13 mouse cellular contexts compared by ENCODE assay signal in the genomic region with DNA sequence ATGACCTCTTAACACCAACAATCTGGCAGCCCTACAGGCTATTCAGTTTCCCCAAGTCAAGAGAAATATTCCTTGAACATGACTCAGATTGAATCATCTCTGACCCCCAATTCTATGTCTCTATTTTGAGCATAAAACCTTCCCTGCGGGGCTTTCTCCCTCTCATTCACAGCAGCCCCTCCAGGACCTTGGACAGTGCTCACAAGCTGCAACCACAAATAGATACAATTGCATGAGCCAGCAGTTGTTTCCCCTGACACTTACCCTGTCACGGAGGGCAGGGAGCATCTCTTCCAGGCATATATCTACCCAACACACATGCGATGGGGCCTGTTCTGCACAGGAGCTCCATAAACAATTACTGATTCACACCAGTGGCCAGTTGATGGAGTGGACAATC.
DNase-seq lines count a peak whose midpoint lies in the region; ATAC-seq and TF ChIP-seq lines count a peak whose summit lies in the region.
"Had no signal": no experiment of that assay in that cellular context is flagged by ENCODE, and none has a peak within 500 bp of the region (broad histone marks: within the 10 kb centered on the region; RNA-seq: fewer than 3 reads in every experiment).

No protein-coding gene starts in this region.

- H3K4me3 ChIP-seq in hindbrain, embryonic 11.5 days (ENCODE audit: low read depth, low read length): no peak overlapping the region
- H3K4me3 ChIP-seq in hindbrain, postnatal 0 days (ENCODE audit: low read length): no peak overlapping the region
- no peak overlapping the region for H3K4me3 ChIP-seq in limb, embryonic 14.5 days (replicated peaks; ENCODE audit: low read length)
- H3K4me3 ChIP-seq in intestine, embryonic 15.5 days (replicated peaks): no peak overlapping the region
- H3K4me3 ChIP-seq: limb, embryonic 13.5 days had no signal

- no peaks in the 10 kb centered on the region for H3K9me3 ChIP-seq in hindbrain, embryonic 11.5 days (ENCODE audit: control insufficient read depth, low read length)
- H3K9me3 ChIP-seq in hindbrain, postnatal 0 days (ENCODE audit: low read length): no peaks in the 10 kb centered on the region
- H3K9me3 ChIP-seq in limb, embryonic 14.5 days (ENCODE audit: control insufficient read depth, low read length): no peaks in the 10 kb centered on the region
- no peaks in the 10 kb centered on the region for H3K9me3 ChIP-seq in intestine, embryonic 15.5 days
- H3K9me3 ChIP-seq: limb, embryonic 13.5 days had no signal

- H3K4me2 ChIP-seq in hindbrain, embryonic 11.5 days (replicated peaks; ENCODE audit: low read depth, low read length): no peak overlapping the region
- no peak overlapping the region for H3K4me2 ChIP-seq in hindbrain, postnatal 0 days (ENCODE audit: low read depth, low read length)
- H3K4me2 ChIP-seq in limb, embryonic 14.5 days (replicated peaks; ENCODE audit: low read depth, low read length, severe bottlenecking): no peak overlapping the region
- no peak overlapping the region for H3K4me2 ChIP-seq in intestine, embryonic 15.5 days (replicated peaks)
- H3K4me2 ChIP-seq: limb, embryonic 13.5 days had no signal

- no peaks in the 10 kb centered on the region for H3K36me3 ChIP-seq in hindbrain, embryonic 11.5 days (ENCODE audit: control insufficient read depth, insufficient read depth, low read length)
- no peaks in the 10 kb centered on the region for H3K36me3 ChIP-seq in hindbrain, postnatal 0 days (ENCODE audit: insufficient read depth, low read length)
- no peaks in the 10 kb centered on the region for H3K36me3 ChIP-seq in limb, embryonic 14.5 days (ENCODE audit: control insufficient read depth, insufficient read depth, low read length)
- no peaks in the 10 kb centered on the region for H3K36me3 ChIP-seq in intestine, embryonic 15.5 days
- H3K36me3 ChIP-seq: limb, embryonic 13.5 days had no signal

- peak; percentile 44 for DNase-seq in hindbrain, embryonic 11.5 days (ENCODE audit: low spot score)
- no peak for DNase-seq in hindbrain, postnatal 0 days (ENCODE audit: low spot score)
- DNase-seq in ovary, postnatal 14 days (ENCODE audit: low spot score): peak; percentile 31
- DNase-seq in ovary, adult 18-20 months (ENCODE audit: low spot score): no peak
- DNase-seq in embryo, embryonic 10.5 days (ENCODE audit: low spot score): peak; percentile 56
- peak; percentile 8 for DNase-seq in limb, embryonic 14.5 days (ENCODE audit: low spot score)
- no peak for DNase-seq in spleen, adult 12 weeks (ENCODE audit: low spot score)
- DNase-seq: cerebellum, adult 8-10 months; gastrocnemius, postnatal 14 days; layer of hippocampus, adult 9-11 months had no signal

- no peak for TF ChIP-seq CTCF in hindbrain, postnatal 0 days (IDR thresholded peaks at IDR 0.05; ENCODE audit: low read depth)

- peak overlapping the region; percentile 42; the same call in 1 of the 2 replicates for H3K27ac ChIP-seq in hindbrain, embryonic 11.5 days (ENCODE audit: low read depth, low read length)
- H3K27ac ChIP-seq in hindbrain, postnatal 0 days: no peak overlapping the region
- H3K27ac ChIP-seq in limb, embryonic 14.5 days (replicated peaks; ENCODE audit: low read depth, low read length): no peak overlapping the region
- H3K27ac ChIP-seq in intestine, embryonic 15.5 days: no peak overlapping the region
- H3K27ac ChIP-seq: limb, embryonic 13.5 days; stomach, postnatal 0 days had no signal

- H3K4me1 ChIP-seq in hindbrain, embryonic 11.5 days (replicated peaks; ENCODE audit: control insufficient read depth, insufficient read depth, low read length): no peaks in the 10 kb centered on the region
- no peaks in the 10 kb centered on the region for H3K4me1 ChIP-seq in hindbrain, postnatal 0 days (ENCODE audit: insufficient read depth, low read length)
- H3K4me1 ChIP-seq in limb, embryonic 14.5 days (ENCODE audit: control insufficient read depth, insufficient read depth, low read length): no peaks in the 10 kb centered on the region
- no peaks in the 10 kb centered on the region for H3K4me1 ChIP-seq in intestine, embryonic 15.5 days (replicated peaks)
- H3K4me1 ChIP-seq: limb, embryonic 13.5 days had no signal

- H3K27me3 ChIP-seq in hindbrain, embryonic 11.5 days (ENCODE audit: control insufficient read depth, insufficient read depth, low read length): no peaks in the 10 kb centered on the region
- no peaks in the 10 kb centered on the region for H3K27me3 ChIP-seq in hindbrain, postnatal 0 days (ENCODE audit: insufficient read depth, low read length)
- H3K27me3 ChIP-seq in limb, embryonic 14.5 days (ENCODE audit: control insufficient read depth, insufficient read depth, low read length): no peaks in the 10 kb centered on the region
- no peaks in the 10 kb centered on the region for H3K27me3 ChIP-seq in intestine, embryonic 15.5 days (replicated peaks)
- H3K27me3 ChIP-seq: limb, embryonic 13.5 days had no signal

- no peak for ATAC-seq in hindbrain, embryonic 11.5 days (ENCODE audit: low FRiP score)
- ATAC-seq in hindbrain, postnatal 0 days: no peak
- no peak for ATAC-seq in limb, embryonic 14.5 days (ENCODE audit: low FRiP score, low read depth)
- ATAC-seq in intestine, embryonic 15.5 days: no peak

- TF ChIP-seq POLR2A in limb, embryonic 14.5 days (IDR thresholded peaks at IDR 0.05; ENCODE audit: borderline replicate concordance, extremely low read depth, insufficient read depth, insufficient read length): no peak

- 51% methylated on average over 3 of the region's 3 CpGs for WGBS in hindbrain, embryonic 11.5 days
- WGBS in hindbrain, postnatal 0 days: 47% methylated on average over 3 of the region's 3 CpGs
- 46% methylated on average over 3 of the region's 3 CpGs for WGBS in limb, embryonic 14.5 days
- WGBS in intestine, embryonic 15.5 days: 47% methylated on average over 3 of the region's 3 CpGs

- no peak overlapping the region for H3K9ac ChIP-seq in hindbrain, embryonic 11.5 days (ENCODE audit: low read depth, low read length)
- no peak overlapping the region for H3K9ac ChIP-seq in hindbrain, postnatal 0 days (replicated peaks; ENCODE audit: low read length)
- H3K9ac ChIP-seq in limb, embryonic 14.5 days (ENCODE audit: low read depth, low read length, severe bottlenecking): no peak overlapping the region
- H3K9ac ChIP-seq in intestine, embryonic 15.5 days: no peak overlapping the region
- H3K9ac ChIP-seq: limb, embryonic 13.5 days had no signal

Comparison
In these comparisons a context has a peak if more than half of its experiments do, and no peak if none do; other contexts are left out.
1. DNase-seq: peak in hindbrain, embryonic 11.5 days (single experiment), ovary, postnatal 14 days (single experiment), embryo, embryonic 10.5 days (single experiment) and limb, embryonic 14.5 days (single experiment); none in hindbrain, postnatal 0 days (single experiment), ovary, adult 18-20 months (single experiment) and spleen, adult 12 weeks (single experiment).